Mouse (Mus musculus) B cell, adult 62 days (primary cell): ENCODE data around the gene Olfr655. TPM values are rescaled to one million over a fixed set of nuclear protein-coding genes. Genes with fewer than 3 reads are reported as not detected.

Experiments
- total RNA-seq: library from RNA; stranded (reverse); gene quantifications from 4 replicates; pipeline ENCODE4 v1.2.4, GENCODE M21; 2023

The Olfr655 gene
- 1.2 TPM in 1 of 4 replicates, not detected in the others for total RNA-seq

GRCm38 (mm10) chr7:104601679-104602078 lies at the start of gene Olfr655:
Olfr655 (minus strand) TSS chr7:104601779.

DNA sequence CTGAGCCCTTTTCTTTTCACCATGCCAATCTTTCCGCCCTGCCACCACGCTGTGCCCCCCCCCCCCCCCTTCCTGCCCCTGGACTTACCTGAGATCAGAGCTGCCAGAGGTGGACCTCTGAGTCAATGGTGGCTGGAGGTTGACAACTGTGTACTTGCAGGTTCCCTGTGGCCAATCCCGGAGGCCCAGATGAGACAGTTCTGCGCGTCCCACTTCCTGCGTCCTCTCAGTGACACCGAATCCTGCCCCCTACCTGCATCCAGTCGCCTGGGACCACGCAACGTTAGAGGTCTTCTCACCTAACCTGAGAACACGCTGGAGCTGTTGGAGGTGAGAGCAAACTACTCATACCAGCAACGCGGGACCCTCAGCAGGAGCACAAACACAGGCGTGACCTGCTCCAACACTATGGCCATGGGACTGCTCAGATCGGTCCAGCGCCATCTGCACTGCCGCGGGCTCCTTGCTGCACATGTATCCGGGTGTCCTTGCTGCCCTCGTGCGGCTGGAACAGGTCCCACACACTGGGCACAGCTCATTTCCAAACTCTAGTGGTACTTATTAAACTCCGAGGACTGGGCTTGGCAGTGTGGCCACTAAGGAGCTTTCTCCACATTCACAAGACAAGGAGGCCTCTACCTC lies 45.4 kb upstream of the Olfr655 start, which contains the start of gene Olfr658:
TSS of gene Olfr658 (minus strand) at position 465 of the 642 bp plus-strand sequence.

DNA sequence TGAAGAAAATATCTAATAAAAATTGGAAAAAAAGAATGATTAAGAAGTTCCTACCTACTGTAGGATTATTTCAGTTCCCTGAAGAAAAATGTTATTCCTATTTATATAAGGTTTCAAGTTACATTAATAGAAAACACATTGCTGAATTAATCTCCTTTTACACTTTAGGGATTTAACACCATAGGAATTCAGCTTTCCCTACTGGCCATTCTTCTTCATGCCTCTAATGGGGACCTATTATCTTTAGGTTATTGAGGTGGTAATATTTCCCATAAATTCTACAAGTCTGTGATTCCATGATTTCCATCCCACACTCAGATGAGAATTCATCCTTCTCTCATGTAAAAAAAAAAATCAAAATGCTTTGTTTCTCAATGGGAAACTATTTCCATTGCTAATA lies 22.9 kb upstream of the Olfr655 start, which contains the start of gene Olfr657:
TSS of gene Olfr657 (plus strand) at position 301 of the 400 bp plus-strand sequence.

DNA sequence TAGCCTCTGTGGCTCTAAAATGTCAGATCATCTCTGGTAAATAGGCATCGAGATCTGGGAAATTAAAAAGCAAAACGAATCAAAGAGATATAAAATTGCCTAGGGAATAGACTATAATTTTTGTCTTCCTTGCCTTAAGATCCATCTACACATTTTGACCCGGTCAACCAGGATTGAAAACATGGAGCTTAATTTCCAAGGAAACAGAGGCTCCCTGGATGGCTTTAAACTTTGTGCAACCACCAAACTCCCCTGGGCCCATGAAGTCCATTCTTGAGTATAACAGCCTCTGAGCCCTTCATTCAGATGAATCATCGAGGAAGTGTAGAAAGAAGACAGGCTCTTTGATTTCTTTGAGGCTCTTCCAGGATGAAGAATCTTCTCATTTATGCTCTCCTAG lies 12.1 kb upstream of the Olfr655 start, which contains the start of gene Olfr656:
TSS of gene Olfr656 (plus strand) at position 301 of the 400 bp plus-strand sequence.

DNA sequence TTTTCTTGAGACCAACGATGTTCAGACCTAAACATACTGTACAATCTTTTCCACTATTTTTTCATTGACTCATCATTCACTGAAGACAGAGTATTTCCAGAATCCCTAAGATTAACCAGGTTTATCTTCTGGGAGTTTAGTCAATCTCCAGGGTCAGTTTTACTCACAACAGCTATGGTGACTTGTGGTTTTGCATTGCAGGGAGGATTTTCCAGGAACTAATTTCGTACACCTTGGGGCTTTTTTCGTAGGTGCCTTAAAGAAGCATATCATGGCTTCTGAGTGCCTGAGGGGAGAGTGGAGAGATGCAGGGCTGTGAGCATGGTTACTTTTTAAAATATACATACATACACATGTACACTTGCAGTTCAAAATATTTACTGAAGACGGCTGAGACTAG lies 14.9 kb downstream of the Olfr655 start, which contains the start of gene Olfr654:
TSS of gene Olfr654 (plus strand) at position 301 of the 400 bp plus-strand sequence.

DNA sequence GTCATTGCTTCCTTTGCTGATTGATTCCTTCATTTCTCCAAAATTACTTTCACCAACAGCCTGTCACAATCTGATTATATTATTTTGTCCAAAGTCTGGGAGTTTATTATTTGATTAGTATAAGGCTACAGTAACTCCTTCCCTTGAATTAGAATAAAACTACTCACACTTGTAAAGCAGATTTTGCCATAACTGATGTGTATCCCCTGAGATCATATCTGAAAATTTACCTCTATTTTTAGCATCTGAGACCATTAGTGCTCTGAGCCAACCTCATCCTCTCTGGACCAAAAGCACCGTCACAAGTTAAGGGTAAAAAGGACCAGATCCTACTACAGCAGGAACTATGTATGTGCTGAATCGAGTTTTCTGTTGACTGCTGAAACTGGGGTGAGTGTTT lies 24.6 kb downstream of the Olfr655 start, which contains the start of gene Olfr653:
TSS of gene Olfr653 (plus strand) at position 301 of the 400 bp plus-strand sequence.

GRCm38 (mm10) chr7:104560601-104561000 lies 41.0 kb downstream of the Olfr655 start, which contains the start of gene Olfr652:
Olfr652 (plus strand) TSS chr7:104560901.

GRCm38 (mm10) chr7:104549833-104550232 lies 51.7 kb downstream of the Olfr655 start, which contains the start of gene Olfr651:
Olfr651 (plus strand) TSS chr7:104550133.

Other genes starting within 250 kb of the Olfr655 start
- 43.7 to 48.9 TPM (median 46.7 TPM) in 4 replicates for gene Trim12c, start 248.4 kb downstream of the Olfr655 start, total RNA-seq
- 20.6 to 25.0 TPM (median 23.3 TPM) in 4 replicates for gene Trim30b, start 231.9 kb downstream of the Olfr655 start, total RNA-seq
- gene Trim30c, start 200.9 kb downstream of the Olfr655 start, total RNA-seq = 3.3 to 6.2 TPM (median 4.2 TPM) in 4 replicates
- gene Trim30a, start 136.6 kb downstream of the Olfr655 start, total RNA-seq = 71.0 to 81.8 TPM (median 75.2 TPM) in 4 replicates
- 15.4 to 20.6 TPM (median 18.0 TPM) in 4 replicates for gene Trim30d, start 93.9 kb downstream of the Olfr655 start, total RNA-seq
- gene Olfr651, start 51.6 kb downstream of the Olfr655 start, total RNA-seq = not detected in 4 replicates
- not detected in 4 replicates for gene Olfr652, start 40.9 kb downstream of the Olfr655 start, total RNA-seq
- not detected in 4 replicates for gene Olfr653, start 24.5 kb downstream of the Olfr655 start, total RNA-seq
- not detected in 4 replicates for gene Olfr654, start 14.8 kb downstream of the Olfr655 start, total RNA-seq
- 0.14 TPM in 1 of 4 replicates, not detected in the others for gene Olfr656, start 12.2 kb upstream of the Olfr655 start, total RNA-seq
- gene Olfr657, start 23.0 kb upstream of the Olfr655 start, total RNA-seq = not detected in 4 replicates
- gene Olfr658, start 45.5 kb upstream of the Olfr655 start, total RNA-seq = not detected in 4 replicates
- not detected in 4 replicates for gene Olfr659, start 65.0 kb upstream of the Olfr655 start, total RNA-seq
- gene Olfr661, start 84.7 kb upstream of the Olfr655 start, total RNA-seq = not detected in 4 replicates
- gene Usp17le, start 175.7 kb upstream of the Olfr655 start, total RNA-seq = not detected in 4 replicates
- not detected in 4 replicates for gene Usp17lb, start 240.8 kb upstream of the Olfr655 start, total RNA-seq